Mouse (Mus musculus) spleen, adult 2 months (tissue): ENCODE measurements around the gene Vamp2.

ENCODE experiments used
- CTCF ChIP-seq: fragments of 200-500 bp; IDR thresholded peaks from 2 replicates; pipeline ENCODE4 v1.5.1; 2011; ENCODE audit warnings: mild to moderate bottlenecking, inconsistent platforms; ENCODE audit not compliant: insufficient read depth, insufficient read length, insufficient replicate concordance; ENCODE audit errors: extremely low read depth
- POLR2A ChIP-seq: fragments of 200-500 bp; IDR thresholded peaks from 2 replicates; pipeline ENCODE4 v1.6.1; 2011; ENCODE audit warnings: low read depth, low read length, inconsistent platforms

GRCm38 (mm10) chr11:69121001-69121740, 32.9 kb downstream of the Vamp2 start:
- TF ChIP-seq CTCF, result no peak
- no peak for TF ChIP-seq POLR2A
